Mouse (Mus musculus) embryonic facial prominence, embryonic 11.5 days (tissue): ENCODE results near the gene Eml6. TPM values are rescaled to one million over a fixed set of nuclear protein-coding genes. Genes with fewer than 3 reads are reported as not detected.
"Not testable (repeated sequence)": the region's sequence is repeated elsewhere in the genome, so short reads cannot be mapped to it uniquely, and the experiment has no call there.

Experiments
- ATAC-seq: fragments of 200-750 bp; cut with Nextera tagmentation; replicated peaks from 2 replicates; pipeline ENCODE4 v1.8.0; 2017; ENCODE audit warnings: low read depth; ENCODE audit not compliant: insufficient number of reproducible peaks, low FRiP score, low TSS enrichment
- DNase-seq: peaks from one replicate; pipeline ENCODE4 v3.0.0-alpha.2; 2015; ENCODE audit warnings: low spot score
- H3K27ac ChIP-seq: fragments of 300-500 bp; sonication (generic); replicated peaks from 2 replicates; pipeline ENCODE4 v1.5.1; 2014; ENCODE audit warnings: mild to moderate bottlenecking, low read depth, low read length, control low read depth
- H3K27me3 ChIP-seq: fragments of 300-500 bp; sonication (generic); 2 replicates; pipeline ENCODE4 v1.6.1; 2014; ENCODE audit warnings: mild to moderate bottlenecking, low read length, moderate library complexity, mixed read lengths; ENCODE audit not compliant: control insufficient read depth, insufficient read depth
- H3K36me3 ChIP-seq: fragments of 300-500 bp; sonication (generic); replicated peaks from 2 replicates; pipeline ENCODE4 v1.6.1; 2014; ENCODE audit warnings: low read depth, mild to moderate bottlenecking, low read length, moderate library complexity, mixed read lengths; ENCODE audit not compliant: control insufficient read depth, insufficient read depth
- H3K4me1 ChIP-seq: fragments of 300-500 bp; sonication (generic); 2 replicates; pipeline ENCODE4 v1.6.1; 2014; ENCODE audit warnings: low read length, mixed read lengths; ENCODE audit not compliant: control insufficient read depth, insufficient read depth
- H3K4me2 ChIP-seq: fragments of 300-500 bp; sonication (generic); 2 replicates; pipeline ENCODE4 v1.6.1; 2014; ENCODE audit warnings: low read depth, mild to moderate bottlenecking, control low read depth, low read length, moderate library complexity
- H3K4me3 ChIP-seq: fragments of 300-500 bp; sonication (generic); 2 replicates; pipeline ENCODE4 v1.5.1; 2014; ENCODE audit warnings: low read depth, low read length, control low read depth
- H3K9ac ChIP-seq: fragments of 300-500 bp; sonication (generic); replicated peaks from 2 replicates; pipeline ENCODE4 v1.6.1; 2014; ENCODE audit warnings: mild to moderate bottlenecking, control low read depth, low read length
- H3K9me3 ChIP-seq: fragments of 300-500 bp; sonication (generic); replicated peaks from 2 replicates; pipeline ENCODE4 v1.6.1; 2016; ENCODE audit warnings: mild to moderate bottlenecking, low read length, inconsistent platforms, mixed read lengths; ENCODE audit not compliant: control insufficient read depth
- WGBS: fragments of 180-500 bp; shearing (Covaris S2); extraction: QIAGEN DNeasy Blood & Tissue Kit; methylation state at CpG from one replicate; pipeline ENCODE4 v1.1.7; 2014; 5-methylcytosine and 5-hydroxymethylcytosine counted together
- polyA plus RNA-seq: library from polyadenylated mRNA; unstranded; fragments of >200 nt; fragmentation: Nextera tagmentation; extraction: Ambion mirVana; gene quantifications from 2 replicates; pipeline ENCODE4 v1.2.1, GENCODE M21; 2014

Eml6 gene
- polyA plus RNA-seq, 1 experiment from 2014 or later: 0.43 TPM

DNA sequence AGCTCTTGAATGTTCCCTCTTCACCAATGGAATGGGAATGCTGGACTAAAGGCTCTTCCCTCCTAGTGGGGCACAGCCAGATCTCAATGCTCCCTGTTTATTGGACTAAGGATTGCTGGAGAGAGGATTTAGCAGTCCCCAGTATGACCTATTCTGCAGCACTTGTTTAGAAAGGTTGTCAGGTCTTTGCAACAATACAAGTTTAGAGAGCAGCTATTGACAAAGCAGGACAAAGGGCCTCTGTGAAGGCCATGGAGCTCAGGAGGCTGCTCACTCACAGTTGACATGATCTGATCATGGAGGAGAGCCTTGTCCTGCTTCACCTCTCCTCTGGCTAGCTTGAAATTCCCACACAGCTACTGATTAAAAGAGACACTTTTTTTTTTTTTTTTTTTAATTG, 257.3 kb downstream of the Eml6 start:
- Histone ChIP-seq H3K4me1 (no peaks in the 10 kb centered on the region), H3K9me3 (no peaks in the 10 kb centered on the region), H3K4me2 (no peak overlapping the region), H3K9ac (no peak overlapping the region), H3K27me3 (no peaks in the 10 kb centered on the region), H3K27ac (no peak overlapping the region), H3K36me3 (no peaks in the 10 kb centered on the region), H3K4me3 (no peak overlapping the region)
- ATAC-seq: no peak
- no peak for DNase-seq

DNA sequence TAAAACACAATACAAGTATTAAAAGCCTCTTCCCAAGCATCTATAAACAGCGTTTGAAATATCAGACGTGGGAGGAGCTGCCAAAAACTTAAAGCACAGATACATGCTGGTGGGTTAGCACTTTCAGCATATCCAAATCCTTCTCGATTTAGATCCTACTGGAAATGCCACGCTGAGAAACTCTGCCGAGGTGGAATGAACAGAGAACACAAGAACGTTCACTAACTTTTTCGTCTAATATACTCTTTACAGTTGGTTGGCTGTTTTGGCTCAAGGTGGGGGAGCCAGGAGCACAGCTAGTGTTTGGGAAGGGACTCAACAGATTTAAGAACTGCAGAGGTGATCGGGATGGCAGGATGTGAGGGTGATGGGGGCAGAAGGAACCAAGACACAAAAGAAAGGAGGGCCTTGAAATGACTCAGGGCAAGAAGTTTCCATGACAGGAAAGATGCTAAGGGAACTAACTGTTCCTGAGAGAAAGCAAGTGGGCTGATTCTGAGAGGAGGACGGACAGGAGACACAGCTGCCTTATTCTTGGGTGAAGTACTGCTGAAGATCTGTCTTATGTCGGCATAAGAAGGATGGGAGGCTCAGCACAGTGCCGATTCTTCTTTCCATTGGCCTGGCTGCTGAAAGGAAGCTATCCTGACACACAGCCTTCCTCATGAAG, 259.4 kb downstream of the Eml6 start:
- WGBS: 76% methylated on average over 11 of the region's 11 CpGs
- DNase-seq (no peak), ATAC-seq (no peak)
- Histone ChIP-seq H3K27ac (no peak overlapping the region), H3K9me3 (no peaks in the 10 kb centered on the region), H3K4me1 (no peaks in the 10 kb centered on the region), H3K4me3 (no peak overlapping the region), H3K27me3 (no peaks in the 10 kb centered on the region), H3K4me2 (no peak overlapping the region), H3K9ac (no peak overlapping the region), H3K36me3 (no peaks in the 10 kb centered on the region)

DNA sequence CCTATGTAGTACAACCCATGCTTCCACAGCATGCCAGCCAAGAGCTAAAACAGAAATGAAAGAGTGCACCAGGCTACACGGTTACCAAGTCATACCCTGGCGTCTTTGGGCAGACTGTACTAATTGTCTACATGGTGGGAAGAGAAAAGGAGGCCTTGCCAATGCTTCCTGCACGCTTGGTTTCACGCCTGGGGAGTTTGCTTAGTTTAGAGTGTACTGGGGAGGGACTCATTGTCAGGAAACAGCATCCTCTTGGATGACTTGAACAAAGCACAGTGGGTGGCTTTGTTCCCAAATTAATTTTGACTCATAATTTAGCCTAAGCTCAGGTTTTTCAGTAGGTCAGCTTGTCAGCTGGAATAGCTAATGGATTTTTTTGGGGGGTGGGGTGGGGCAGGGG, 260.8 kb downstream of the Eml6 start:
- DNase-seq (no peak), ATAC-seq (no peak)
- H3K27me3 ChIP-seq: no peaks in the 10 kb centered on the region
- 47% methylated on average over 4 of the region's 4 CpGs for WGBS
- H3K4me3 ChIP-seq: no peak overlapping the region
- no peaks in the 10 kb centered on the region for H3K36me3 ChIP-seq
- H3K4me1 ChIP-seq: no peaks in the 10 kb centered on the region
- H3K9ac ChIP-seq: no peak overlapping the region
- H3K27ac ChIP-seq: no peak overlapping the region
- no peak overlapping the region for H3K4me2 ChIP-seq
- no peaks in the 10 kb centered on the region for H3K9me3 ChIP-seq

DNA sequence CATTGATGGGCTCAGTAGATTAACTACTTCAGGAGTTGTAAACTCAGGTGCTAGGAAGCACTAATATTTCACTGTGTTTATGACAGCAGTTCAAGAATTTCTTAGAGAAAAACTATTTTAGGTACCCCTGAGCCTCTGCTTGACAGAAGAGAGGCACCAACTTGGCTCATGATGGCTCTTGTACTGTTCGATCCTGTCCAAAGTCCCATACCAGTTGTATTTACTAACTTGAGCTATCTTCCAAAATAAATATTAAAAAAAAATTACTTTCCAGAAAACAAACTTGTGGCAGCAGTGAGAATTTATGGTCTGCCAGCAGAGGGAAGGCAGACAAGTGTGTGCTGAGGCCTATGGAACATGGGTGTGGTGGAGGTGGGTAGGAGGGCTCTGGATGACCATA, 263.1 kb downstream of the Eml6 start:
- no peak overlapping the region for H3K4me3 ChIP-seq
- no peak for ATAC-seq
- no peaks in the 10 kb centered on the region for H3K36me3 ChIP-seq
- no peaks in the 10 kb centered on the region for H3K9me3 ChIP-seq
- no peak for DNase-seq
- no peak overlapping the region for H3K4me2 ChIP-seq
- no peak overlapping the region for H3K27ac ChIP-seq
- 90% methylated on average over 1 of the region's 1 CpGs for WGBS
- no peaks in the 10 kb centered on the region for H3K27me3 ChIP-seq
- no peaks in the 10 kb centered on the region for H3K4me1 ChIP-seq
- H3K9ac ChIP-seq: no peak overlapping the region

DNA sequence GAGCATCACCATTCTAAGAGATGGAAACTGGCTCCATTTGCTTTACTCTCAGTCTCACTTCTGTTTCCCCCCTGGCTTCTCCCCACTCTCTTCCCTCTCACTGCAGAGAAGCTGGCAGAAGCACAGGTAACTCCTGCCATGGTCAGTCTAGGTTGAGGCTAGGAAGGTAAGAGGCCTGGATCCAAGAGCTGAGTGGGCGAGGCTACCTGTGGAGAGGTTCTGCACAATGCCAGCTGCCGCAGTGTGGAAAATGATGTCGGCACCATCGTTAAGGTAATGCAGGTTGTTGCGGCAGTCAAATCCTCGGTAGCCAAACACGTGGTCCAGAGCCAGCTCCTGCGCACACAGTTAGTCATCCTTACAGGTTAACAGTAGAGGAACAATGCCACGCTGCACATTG, 264.4 kb downstream of the Eml6 start:
- DNase-seq (no peak), ATAC-seq (no peak)
- Histone ChIP-seq H3K4me3 (no peak overlapping the region), H3K4me1 (no peaks in the 10 kb centered on the region), H3K36me3 (no peaks in the 10 kb centered on the region), H3K27me3 (no peaks in the 10 kb centered on the region), H3K27ac (no peak overlapping the region), H3K9me3 (no peaks in the 10 kb centered on the region), H3K9ac (no peak overlapping the region), H3K4me2 (no peak overlapping the region)
- WGBS: 95% methylated on average over 9 of the region's 9 CpGs

DNA sequence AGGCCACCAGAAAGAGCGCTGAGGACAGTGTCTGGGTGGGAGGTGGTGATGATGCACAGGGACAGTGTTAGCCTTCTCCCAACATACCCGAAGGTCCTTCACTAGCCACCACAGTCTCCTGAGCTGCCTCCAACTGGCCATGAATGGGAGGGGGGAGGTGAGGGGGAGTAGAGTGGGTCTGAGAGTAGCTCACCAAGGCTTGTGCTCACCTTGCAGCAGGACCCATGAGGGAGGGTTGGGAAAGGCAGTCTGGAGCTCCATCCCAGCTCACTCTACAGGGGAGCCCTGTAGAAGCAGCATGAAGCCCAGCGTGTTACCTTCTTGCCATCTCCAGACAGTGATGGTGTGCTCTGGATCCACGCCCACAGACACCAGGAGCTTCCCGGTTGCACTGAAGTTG, 267.2 kb downstream of the Eml6 start:
- no peaks in the 10 kb centered on the region for H3K9me3 ChIP-seq
- ATAC-seq (peak; percentile 72), DNase-seq (no peak)
- no peak overlapping the region for H3K9ac ChIP-seq
- no peak overlapping the region for H3K27ac ChIP-seq
- H3K4me3 ChIP-seq: no peak overlapping the region
- H3K4me2 ChIP-seq: no peak overlapping the region
- no peaks in the 10 kb centered on the region for H3K4me1 ChIP-seq
- no peaks in the 10 kb centered on the region for H3K36me3 ChIP-seq
- WGBS: 90% methylated on average over 5 of the region's 5 CpGs
- no peaks in the 10 kb centered on the region for H3K27me3 ChIP-seq

DNA sequence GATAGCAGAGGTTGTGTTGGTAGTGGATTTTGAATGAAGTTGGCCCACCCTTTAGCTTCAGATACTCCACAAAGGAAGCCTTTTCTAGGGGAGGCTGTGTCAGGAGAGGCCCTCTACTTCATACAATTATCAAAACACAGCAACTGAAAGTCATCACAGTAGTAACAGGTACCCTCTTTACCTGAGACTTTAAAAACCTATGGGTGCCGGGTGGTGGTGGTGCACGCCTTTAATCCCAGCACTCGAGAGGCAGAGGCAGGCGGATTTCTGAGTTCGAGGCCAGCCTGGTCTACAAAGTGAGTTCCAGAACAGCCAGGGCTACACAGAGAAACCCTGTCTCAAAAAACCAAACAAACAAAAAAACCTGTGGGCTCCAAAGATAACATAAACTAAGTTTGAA, 269.8 kb downstream of the Eml6 start:
- not testable (repeated sequence) for H3K27me3 ChIP-seq, H3K36me3 ChIP-seq, H3K4me1 ChIP-seq, ATAC-seq, H3K4me2 ChIP-seq, H3K9me3 ChIP-seq, H3K27ac ChIP-seq, H3K9ac ChIP-seq, DNase-seq, H3K4me3 ChIP-seq
- WGBS: 91% methylated on average over 5 of the region's 5 CpGs

DNA sequence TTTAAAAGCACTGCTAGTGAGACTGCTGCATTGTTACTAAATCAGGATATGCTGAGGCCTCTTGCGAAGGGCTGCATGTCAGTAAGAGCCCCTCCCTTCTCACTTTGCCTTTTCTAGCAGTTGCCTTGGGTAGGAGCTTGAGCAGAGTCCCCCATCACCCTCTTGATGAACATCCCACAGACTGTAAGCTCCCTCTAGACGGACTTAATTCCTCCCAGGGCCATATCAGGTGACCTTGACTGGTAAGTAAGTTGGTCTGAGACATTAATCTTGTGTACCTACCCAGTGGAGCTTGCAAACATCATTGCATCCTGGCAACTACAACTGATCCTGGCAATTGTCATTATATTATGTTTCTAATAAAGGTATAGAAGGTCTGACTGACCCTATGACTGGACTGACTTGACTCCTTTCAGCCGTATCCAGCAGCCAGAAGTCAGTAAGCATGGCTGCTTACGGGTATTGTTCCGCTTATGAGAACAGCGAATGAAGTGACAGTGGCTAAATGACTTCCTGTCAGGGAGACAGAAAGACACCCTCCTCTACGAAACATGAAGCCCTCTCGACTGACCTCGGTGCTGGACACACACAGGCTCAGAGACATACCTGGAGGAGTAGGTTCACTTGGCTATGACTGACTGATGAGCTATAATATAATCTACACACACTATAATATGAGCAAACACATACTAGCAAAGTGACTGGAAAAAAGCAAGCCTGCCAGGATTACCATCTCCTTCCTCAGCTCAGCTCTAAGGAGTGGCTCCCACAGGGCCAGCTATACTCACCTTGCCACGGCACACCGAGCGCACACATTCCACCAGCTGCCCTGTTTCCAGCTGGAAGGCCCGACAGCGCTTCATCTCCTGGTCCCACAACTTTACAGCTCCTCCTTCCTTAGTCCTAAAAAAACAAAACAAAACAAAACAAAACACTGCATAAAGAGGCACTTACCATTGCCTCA, 273.9 kb downstream of the Eml6 start:
- Histone ChIP-seq H3K4me1 (no peaks in the 10 kb centered on the region), H3K4me2 (no peak overlapping the region), H3K27ac (no peak overlapping the region), H3K4me3 (no peak overlapping the region), H3K9ac (no peak overlapping the region), H3K9me3 (no peaks in the 10 kb centered on the region), H3K27me3 (no peaks in the 10 kb centered on the region), H3K36me3 (no peaks in the 10 kb centered on the region)
- ATAC-seq: no peak
- WGBS: 85% methylated on average over 14 of the region's 14 CpGs
- DNase-seq: no peak
